Mouse (Mus musculus) gastrocnemius, adult 18-20 months (tissue): Measurements from ENCODE around the gene Xlr3c. TPM values are rescaled to one million over a fixed set of nuclear protein-coding genes. Genes with fewer than 3 reads are reported as not detected.
A peak's percentile ranks its signal among the peaks of the same experiment; 100 is the strongest.
"Not testable (repeated sequence)": the region's sequence is repeated elsewhere in the genome, so short reads cannot be mapped to it uniquely, and the experiment has no call there.

Source experiments
- DNase-seq: peaks from one replicate; pipeline ENCODE4 v3.0.0; 2021; ENCODE audit warnings: low spot score
- long read RNA-seq, 2 experiments: library from polyadenylated mRNA; stranded (forward); transcript quantifications; one replicate each; pipeline ENCODE4 v2.0.0; 2021
- total RNA-seq, 2 experiments: library from RNA; stranded (reverse); gene quantifications; 2 replicates each; pipeline ENCODE4 v1.2.3; 2021

Xlr3c gene
- total RNA-seq: under 1 TPM in 1 of 2 experiments, not detected in 1; 0.80 TPM
- long read RNA-seq, experiment 1: 0 reads
- long read RNA-seq, experiment 2: 0 reads

GRCm38 (mm10) chrX:73265270-73265669 is at the start of gene Xlr3c:
Xlr3c (minus strand) TSS chrX:73265390.
- DNase-seq: not testable (repeated sequence)

GRCm38 (mm10) chrX:73312522-73312921 is 47.3 kb upstream of the Xlr3c start:
- peak; percentile 13 for DNase-seq

GRCm38 (mm10) chrX:73295745-73296144 is 30.6 kb upstream of the Xlr3c start:
- not testable (repeated sequence) for DNase-seq

- DNase-seq: not testable (repeated sequence)
Measured at GRCm38 (mm10) chrX:73292876-73293275, 27.7 kb upstream of the Xlr3c start, which contains the start of the genes Xlr5a and Xlr5c. Xlr5a (minus strand) TSS chrX:73292976. Xlr5c (minus strand) TSS chrX:73292976.

GRCm38 (mm10) chrX:73262428-73262827 is 2.8 kb downstream of the Xlr3c start:
- not testable (repeated sequence) for DNase-seq

GRCm38 (mm10) chrX:73242821-73243325 is 22.3 kb downstream of the Xlr3c start, which contains the start of gene Xlr4c:
Xlr4c (minus strand) TSS chrX:73243130.
- DNase-seq: not testable (repeated sequence)

- no peak for DNase-seq
Measured at GRCm38 (mm10) chrX:73229288-73229687, 35.9 kb downstream of the Xlr3c start.

- DNase-seq: peak; percentile 46
Measured at GRCm38 (mm10) chrX:73228606-73229214, 36.5 kb downstream of the Xlr3c start.

- peak; percentile 71 for DNase-seq
Measured at GRCm38 (mm10) chrX:73227914-73228605, 37.1 kb downstream of the Xlr3c start, which contains the start of gene F8a. F8a (plus strand) TSS chrX:73228291.

- DNase-seq: no peak
Measured at GRCm38 (mm10) chrX:73225365-73225764, 39.8 kb downstream of the Xlr3c start.

GRCm38 (mm10) chrX:73213819-73214564 is 51.2 kb downstream of the Xlr3c start, which contains the start of gene Xlr4b:
Xlr4b (plus strand) TSS chrX:73214333.
- DNase-seq: not testable (repeated sequence)

Other genes with a start within 250 kb of the Xlr3c start
- gene Pnma5, start 228.3 kb downstream of the Xlr3c start, total RNA-seq: under 1 TPM in 1 of 2 experiments, not detected in 1; 0.14 TPM
- not detected for gene Pnma3, start 200.6 kb downstream of the Xlr3c start, total RNA-seq
- not detected for gene Xlr4a, start 182.9 kb downstream of the Xlr3c start, total RNA-seq
- under 1 TPM; 0.36 to 0.53 TPM for gene Xlr3a, start 168.3 kb downstream of the Xlr3c start, total RNA-seq
- gene Gm14685, start 148.3 kb downstream of the Xlr3c start, total RNA-seq: not detected
- not detected for gene Xlr5b, start 116.6 kb downstream of the Xlr3c start, total RNA-seq
- gene DXBay18, start 115.9 kb downstream of the Xlr3c start, total RNA-seq: not detected
- not detected for gene Spin2d, start 88.4 kb downstream of the Xlr3c start, total RNA-seq
- 1 to 10 TPM; 1.4 to 2.3 TPM for gene Xlr3b, start 73.2 kb downstream of the Xlr3c start, total RNA-seq
- gene Xlr4b, start 51.1 kb downstream of the Xlr3c start, total RNA-seq: not detected
- gene F8a, start 37.1 kb downstream of the Xlr3c start, total RNA-seq: 1 to 10 TPM; 5.5 to 6.0 TPM
- gene Xlr4c, start 22.3 kb downstream of the Xlr3c start, total RNA-seq: under 1 TPM in 1 of 2 experiments, not detected in 1; 0.18 TPM
- gene Xlr5a, start 27.6 kb upstream of the Xlr3c start, total RNA-seq: not detected
- not detected for gene Xlr5c, start 27.6 kb upstream of the Xlr3c start, total RNA-seq
- gene Gm45015, start 71.5 kb upstream of the Xlr3c start, total RNA-seq: not detected
- gene Zfp275, start 77.2 kb upstream of the Xlr3c start, total RNA-seq: 1 to 10 TPM; 4.1 to 4.5 TPM
- not detected for gene Gm18336, start 133.3 kb upstream of the Xlr3c start, total RNA-seq
- gene Zfp92, start 145.7 kb upstream of the Xlr3c start, total RNA-seq: not detected
- not detected for gene Trex2, start 170.0 kb upstream of the Xlr3c start, total RNA-seq
- 10 to 100 TPM in 1 of 2 experiments, 1 to 10 TPM in 1; 9.7 to 12.3 TPM for gene Haus7, start 193.7 kb upstream of the Xlr3c start, total RNA-seq
- 10 to 100 TPM; 43.9 to 70.1 TPM for gene Bgn, start 218.2 kb upstream of the Xlr3c start, total RNA-seq
- gene Atp2b3, start 237.7 kb upstream of the Xlr3c start, total RNA-seq: 10 to 100 TPM; 10.6 to 10.7 TPM